Mouse (Mus musculus): ENCODE data around the gene Ptms.

Ptms gene

DNA sequence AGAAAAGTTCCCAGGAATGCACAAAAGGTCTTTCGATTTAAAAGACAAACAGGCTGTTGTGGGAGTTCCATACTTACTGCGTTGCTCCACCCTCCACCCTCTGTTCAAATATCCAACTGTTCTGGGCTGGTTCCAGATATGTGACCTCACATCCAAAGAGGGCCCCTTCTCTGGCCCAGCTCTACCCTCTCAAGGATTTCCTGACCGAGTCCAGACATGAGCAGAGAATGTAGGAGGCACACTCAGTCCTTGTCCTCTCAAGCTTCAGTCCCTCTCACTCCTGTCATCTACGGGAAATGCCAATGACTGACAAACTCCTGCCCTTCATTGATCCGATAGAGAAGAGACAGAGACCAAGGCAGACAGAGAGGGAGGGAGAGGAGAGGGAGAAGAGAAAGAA lies 6.0 kb upstream of the Ptms start:
- peak; percentile 63 for DNase-seq

DNA sequence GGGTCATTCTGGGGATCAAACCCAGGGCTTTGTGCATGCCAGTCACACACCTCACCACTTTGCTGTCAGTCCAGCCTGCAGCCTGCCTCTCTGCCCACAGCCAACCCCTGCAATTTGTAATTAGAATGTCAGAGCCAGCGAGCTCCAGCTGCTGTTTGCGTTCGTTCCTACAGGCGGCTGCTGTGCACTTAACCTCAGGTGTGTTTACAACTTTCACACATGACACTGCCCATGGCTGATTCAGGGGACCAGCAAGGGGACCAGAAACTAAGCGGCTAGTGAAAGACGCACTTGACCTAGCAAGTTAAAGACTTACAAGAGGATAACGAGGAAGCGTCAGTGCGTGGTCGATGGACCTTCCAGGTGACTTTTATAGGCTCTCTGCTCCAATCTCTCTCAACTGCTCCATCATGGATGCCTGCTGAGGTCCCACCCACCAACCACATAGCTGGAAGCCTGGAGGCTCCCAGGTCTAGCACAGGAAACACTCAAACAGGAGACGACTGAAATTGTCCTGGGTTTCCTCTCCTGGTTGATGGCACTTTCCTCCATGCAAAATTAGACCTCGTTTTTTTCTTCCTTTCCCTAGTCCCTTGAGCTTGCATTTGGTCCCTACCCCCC lies 5.4 kb upstream of the Ptms start:
- peak; percentile 58 for DNase-seq

DNA sequence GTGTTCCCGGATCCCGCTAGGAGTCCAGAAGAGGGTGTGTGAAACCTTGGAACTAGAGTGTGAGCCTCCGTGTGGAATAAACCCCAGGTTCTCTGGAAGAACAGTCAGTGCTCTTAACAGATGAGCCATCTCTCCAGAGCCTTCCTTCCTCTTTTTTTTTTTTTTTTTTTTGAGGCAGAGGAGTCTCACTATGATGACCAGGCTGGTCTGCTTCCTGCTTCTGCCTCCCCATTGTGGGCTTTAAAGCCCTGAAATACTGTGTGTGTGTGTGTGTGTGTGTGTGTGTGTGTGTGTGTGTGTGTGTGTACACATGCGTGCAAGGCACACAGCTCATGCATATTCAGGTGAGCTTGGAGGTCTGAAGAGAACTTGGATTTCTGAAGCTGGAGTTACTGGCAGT lies 1.6 kb upstream of the Ptms start:
- no peak for DNase-seq

DNA sequence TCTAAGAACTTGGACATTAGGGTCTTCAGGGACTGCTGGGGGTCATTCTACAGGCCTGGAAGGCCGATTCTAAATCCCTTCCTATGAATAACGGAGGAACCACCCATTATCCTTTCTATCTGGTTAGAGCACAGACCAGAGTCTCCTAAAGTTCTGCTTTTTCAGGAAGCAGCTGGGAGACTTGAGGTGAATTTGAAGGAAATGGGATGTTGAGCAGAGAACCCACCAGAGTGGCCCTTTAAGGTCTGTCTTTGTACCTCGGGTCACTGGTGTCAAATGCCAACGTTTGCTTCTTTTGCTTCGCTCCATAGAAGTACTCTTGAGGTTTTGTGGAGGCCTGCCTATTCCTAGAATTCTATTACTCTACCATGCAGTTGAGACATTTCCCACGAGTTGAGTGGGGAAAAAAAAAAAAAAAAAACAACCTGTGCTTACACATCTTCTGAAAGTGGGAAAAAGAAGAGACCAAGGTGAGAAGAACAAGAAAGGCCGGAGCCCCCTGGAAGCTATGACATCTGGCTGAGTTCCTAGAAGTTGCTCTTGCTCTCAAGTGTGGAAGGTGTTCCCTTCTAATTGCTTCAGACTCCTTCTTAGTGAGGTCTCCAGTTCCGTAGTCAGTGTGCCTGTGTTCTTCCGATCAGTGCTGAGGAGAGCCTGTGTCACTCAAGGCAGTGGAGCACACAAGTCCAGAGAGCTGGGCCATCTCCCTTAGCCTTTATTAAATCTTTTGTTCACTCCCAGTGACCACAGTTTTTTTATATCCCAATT lies 599 bp upstream of the Ptms start:
- no peak for DNase-seq

DNA sequence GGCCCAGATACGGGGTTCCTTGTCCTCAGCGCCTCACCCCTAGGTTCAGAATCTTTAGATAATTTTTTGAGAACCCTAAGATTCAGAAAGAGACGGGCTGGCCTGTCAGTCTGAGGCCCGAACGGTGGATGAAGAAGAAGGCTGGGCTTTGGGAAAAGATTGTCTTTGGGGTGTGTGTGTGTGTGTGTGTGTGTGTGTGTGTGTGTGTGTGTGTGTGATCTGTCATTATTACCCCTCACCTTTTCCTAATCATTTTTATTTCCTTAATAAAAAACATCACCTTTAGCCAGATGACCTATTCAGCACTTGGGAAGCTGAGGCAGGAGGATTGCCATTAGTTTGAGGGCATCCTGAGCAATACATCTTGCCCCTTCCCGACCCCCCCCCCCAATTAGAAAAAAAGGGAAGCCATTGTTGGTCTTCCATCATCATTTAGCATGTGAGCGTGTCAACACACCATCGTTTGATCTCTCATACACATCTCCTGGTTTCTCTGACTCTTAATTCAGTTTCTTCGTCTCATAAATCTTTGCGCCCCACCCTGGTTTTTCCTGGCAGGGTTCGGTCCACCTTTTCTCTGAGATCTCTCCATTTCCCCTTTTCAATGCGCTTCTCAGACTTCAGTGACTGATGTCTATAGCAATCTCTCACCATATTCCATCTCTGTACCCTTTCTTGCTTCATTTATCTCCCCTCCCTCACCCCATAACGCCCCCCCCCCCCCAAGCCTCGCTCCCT lies 844 bp downstream of the Ptms start:
- DNase-seq: no peak

DNA sequence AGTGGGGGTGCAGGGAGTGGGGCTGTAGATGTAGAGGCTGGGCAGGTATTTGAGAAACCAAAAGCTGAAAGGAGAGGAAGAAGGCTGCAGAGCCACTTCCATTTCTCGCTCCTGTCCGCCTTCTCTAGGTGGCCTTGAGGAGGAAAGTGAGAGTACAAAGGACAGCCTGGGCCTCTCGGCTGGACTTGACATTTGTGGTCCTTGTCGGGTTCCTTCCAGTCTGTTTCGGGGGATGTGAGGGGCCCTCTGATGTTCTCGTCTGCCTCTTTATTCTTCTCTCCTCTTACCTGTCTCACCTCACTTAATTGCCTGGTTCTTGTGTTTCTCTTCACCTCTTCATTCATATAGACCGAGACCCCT lies 1.6 kb downstream of the Ptms start:
- no peak for DNase-seq

DNA sequence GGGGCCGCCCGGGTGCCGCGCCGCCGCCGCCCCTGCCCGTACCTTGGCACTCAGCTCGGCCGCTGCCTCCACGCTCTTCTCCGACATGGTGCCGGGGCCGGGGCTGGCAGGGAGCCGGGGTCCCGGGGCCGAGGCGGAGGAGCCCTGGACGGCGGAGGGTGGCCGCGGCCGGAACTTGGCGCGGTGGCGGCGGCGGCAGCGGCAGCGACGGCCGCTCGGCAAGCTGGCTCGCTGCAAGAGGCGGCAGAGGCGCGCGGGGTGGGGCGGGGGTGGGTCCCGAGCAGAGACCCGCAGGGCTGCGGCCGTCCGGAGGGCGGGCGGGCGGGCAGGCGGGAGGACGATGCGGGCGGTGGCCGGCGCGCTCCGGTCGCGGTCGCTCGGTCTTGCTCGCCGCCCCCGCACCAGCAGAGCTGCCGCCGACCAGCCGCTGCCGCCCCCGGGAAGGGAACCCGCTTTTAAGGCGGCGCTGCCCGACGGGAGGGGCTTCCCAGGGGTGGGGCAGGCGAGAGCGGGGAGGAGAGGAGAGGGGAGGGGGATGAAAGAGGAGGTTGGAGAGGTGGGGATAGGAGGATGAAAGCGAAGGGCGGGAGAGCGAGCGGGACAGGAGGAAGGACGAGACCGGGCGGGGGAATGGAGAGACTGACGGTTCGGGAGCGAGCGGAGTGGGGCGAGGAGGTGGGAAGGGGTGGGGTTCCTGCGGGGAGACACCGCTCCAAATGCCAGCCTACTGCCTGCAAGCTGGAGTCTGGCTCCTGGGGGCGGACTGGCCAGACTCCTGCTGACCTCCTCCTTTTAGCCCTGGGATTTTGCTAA lies 2.2 kb downstream of the Ptms start:
- DNase-seq: peak; percentile 95

DNA sequence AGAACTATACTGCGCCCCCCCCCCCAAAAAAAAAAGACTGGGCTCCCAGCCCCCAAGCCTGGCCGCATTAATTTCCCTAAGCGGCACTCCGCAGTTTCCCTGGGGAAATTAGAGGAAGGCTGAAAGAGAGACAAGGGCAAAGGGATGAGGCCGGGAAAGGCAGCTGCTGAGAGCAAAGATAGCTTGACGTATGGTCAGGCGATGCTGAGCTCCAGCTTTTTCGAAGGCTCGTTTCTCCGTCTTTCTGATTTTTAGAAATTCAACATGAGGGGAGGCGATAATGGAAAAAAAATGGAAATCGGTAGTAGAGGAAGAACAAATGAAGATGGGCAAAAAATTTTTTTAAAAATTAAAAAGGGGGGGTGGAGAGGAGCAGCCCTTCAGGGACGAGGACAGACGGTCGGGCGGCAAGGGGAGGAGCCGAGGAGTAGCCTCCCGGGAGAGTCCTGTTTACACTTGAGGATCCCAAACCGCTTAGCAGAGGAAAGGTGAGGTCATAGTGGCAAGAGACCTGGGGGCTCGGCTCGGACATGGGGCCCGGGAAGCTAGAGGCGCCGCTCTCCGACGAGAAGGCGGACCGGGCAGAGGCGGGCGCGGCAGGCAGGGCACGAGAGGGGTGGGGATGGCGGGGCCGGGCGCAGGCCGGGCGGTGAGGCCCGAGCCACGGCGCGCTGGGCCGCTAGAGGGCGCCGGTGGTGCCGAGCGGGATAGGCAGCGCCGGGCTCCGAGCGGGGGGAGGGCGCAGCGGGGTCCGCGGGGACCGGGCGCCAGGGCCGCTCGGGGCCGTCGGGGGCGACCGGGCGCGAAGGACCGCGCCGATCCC lies 3.0 kb downstream of the Ptms start:
- DNase-seq: peak; percentile 95

DNA sequence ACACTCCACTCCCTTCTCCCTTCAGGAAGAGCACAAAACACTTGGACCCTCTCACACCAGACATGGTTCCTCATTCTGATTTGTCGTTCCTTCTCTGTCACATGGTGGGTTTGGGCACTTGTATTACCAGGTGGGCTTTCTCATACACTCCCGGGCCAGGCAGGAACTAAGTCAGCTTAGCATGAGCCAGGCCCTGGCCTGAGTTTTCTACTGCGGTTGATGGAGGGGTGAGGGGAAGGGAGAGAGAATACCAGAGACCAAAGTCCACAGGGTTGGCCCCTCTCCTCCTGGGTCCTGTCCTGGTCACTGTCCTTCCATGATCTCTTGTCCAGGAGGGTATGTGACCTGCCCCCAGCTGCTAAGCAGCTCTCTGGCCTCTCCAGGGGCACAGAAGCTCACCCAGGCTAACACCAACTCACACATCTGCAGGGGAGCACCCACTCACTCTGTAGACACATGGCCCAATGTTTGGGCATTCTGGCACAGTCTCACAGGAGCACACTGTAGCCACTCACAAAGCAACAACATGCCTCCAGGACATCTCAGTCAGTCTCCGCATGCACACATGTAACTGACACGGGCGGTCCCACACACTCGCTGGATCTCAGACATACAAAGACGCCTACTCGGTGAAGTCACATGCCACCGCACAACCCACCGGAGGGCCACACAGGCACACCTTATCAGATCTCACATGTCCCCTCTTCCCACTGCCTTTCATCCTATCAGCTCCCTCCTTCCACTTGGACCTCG lies 3.8 kb downstream of the Ptms start:
- DNase-seq: peak; percentile 70

DNA sequence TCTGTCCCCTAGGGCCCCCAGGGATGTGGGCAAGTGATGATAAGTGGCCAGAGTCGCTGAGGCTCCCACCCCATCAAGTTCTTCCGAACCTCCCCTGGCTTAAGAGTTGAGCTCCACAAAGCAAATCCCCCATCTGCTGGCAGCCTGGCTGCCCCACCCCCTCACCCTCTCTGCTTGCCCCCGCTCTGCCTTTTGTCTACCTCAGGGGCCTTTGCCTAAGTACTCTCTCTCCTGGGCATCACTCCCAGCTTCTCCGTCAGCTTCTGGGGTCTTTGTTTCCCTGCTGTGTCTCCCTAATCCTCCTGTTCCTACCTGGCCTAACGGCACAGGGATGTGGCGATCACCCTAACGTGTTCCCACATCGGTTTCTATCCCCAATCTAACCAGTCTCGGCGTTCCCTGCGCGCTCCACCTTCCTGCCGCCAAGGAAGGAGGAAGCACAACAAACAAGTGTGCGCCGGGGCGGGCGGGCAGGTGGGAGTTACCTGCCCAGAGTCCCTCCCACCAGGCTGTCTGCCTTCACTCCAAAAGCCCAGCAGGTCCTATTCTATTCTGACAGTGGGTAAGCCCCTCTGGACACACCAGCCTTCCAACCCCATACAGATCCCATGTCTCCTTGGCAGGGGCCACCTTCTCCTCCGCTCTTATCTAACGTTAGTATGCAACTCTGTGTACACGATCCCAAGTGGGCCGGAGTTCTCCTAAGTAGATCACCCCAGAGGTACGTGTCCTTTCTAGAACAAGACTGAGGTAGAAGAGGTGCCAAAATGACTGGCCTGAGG lies 4.6 kb downstream of the Ptms start:
- peak; percentile 67 for DNase-seq

DNA sequence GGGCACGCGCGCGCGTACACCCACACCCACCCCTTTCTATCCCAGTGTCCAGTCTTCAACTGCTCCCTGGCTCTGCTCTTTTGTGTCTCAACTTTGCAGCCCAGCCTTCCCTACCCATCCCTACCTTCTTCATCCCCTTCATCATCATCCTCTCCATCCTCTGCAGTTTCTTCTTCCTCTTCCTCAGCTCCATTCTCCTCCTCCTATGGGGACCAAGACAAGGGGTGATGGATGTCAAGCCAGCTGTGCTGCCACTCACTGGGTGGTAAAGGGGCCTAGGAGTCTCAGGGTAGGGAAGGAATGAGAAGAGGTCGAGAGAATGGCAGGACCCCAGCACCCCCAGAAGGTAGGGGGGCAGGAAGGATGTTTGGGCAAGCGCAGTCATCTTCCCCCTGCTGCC lies 5.4 kb downstream of the Ptms start:
- DNase-seq: no peak

DNA sequence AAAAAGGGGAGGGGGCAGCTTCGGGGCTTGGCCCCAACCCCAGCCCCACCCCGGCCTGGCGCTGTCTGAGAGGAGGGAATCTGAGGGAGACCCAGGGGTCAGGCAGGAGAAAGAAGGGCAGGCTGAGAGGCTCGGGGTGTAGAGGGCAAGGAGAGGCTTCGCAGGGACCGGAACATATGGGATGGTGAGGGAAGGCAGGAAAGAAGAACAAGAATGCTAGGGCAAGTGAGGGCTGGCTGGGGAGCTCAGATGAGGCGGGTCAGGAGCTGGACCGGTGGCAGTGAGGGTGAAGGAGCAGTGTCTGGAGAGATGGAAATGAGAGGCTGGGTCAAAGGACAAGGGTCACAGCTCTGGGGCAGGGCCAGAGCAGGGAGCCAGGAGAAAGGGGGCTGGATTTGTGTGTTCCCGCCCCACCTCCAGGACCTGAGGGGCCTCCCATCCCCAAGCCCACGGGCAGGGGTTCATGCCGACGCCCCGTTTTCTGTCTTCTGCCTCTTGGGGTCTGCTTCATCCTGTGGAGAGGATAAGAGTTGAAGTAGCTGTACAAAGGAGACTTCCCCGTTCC lies 6.1 kb downstream of the Ptms start:
- DNase-seq: peak; percentile 41

DNA sequence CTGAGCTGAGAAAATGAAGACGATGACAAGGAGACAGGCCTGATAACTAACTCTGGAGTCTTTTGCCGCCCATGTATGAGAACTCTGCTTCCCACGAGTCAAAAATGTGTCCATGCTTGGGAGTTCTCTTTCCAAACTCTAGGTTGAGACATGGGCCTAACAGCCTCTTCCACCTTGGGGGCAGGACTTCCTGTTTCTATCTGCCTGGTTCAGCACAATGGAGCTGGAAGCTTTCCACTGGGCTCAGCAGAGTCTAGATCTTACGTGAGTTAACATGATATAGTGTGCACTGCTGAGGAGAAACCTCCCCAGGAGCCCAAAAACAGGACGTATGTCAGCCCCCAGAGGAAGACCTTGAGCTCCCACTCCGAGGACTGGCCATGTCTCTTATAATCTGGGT lies 6.7 kb downstream of the Ptms start:
- DNase-seq: no peak

DNA sequence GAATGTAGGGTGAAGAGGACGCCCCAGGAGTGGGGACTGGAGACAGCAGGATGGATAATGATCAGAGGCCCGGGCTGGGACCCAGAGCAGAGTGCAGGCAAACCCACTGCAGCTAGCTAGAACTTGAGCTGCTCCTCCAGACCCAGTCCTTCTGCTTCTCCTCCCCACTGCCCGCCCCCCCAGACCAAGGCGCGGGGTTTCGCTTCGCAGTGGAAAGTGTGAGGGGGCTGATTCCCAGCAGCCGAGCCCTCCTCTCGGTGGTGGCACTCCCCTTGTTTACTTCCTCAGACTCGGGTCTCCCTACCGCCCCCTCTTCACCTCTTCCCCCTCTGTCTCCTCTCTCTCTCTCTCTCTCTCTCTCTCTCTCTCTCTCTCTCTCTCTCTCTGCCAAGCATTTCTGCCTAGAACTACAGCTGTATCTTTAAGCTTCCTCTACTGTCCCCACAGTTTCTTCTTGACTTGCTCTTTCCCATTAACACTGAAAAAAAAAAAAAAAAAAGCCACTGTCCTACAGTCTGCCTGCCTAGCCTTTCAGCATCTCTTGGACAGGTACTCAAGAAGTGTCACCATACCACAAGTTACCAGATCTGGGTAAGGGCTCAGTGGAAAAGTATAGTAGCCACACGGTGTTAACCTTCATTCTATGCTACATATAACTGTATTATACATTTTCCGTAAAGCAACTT lies 8.2 kb downstream of the Ptms start, which contains the start of gene Lag3:
Gene Lag3, minus strand, starts transcription at position 173 of the 686 bp plus-strand sequence.
- DNase-seq: no peak

DNA sequence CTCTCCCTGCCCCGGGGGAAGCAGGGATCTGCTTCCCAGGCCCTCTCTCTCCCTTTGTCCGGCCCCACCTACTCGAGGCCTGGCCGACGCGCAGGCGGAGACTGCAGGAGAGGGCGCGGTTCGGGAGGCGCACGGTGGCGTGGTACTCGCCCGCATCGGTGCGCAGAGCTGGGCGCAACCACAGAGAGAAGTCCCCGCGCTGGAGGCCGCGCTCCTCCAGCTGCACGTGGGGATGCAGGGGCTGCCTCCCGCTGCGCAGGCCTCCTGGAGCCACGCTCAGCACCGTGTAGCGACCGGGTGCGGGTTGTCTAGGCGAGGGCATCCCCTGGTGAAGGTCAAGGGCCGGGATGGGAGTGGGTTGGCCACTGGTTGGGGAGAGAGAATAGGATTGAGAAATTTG lies 9.9 kb downstream of the Ptms start:
- no peak for DNase-seq

DNA sequence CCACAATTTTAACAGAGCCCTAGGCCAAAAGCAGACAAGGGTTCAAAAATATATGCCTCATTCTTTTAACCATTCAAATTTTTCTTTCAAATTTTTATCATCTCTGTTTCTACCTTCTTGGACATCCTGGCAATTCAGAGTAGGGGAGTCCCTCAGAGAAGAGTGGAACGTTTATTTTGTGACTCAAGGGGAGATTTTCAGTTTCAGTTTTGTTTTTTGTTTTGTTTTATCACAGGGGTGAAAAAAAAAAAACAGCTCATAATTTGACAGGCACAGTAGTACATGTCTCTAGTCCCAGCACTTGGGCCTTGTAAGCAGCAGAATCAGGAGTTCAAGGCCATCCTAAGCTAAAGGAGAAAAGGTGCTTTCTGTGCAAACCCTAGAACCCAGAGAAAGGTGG lies 12.1 kb downstream of the Ptms start:
- DNase-seq: no peak

DNA sequence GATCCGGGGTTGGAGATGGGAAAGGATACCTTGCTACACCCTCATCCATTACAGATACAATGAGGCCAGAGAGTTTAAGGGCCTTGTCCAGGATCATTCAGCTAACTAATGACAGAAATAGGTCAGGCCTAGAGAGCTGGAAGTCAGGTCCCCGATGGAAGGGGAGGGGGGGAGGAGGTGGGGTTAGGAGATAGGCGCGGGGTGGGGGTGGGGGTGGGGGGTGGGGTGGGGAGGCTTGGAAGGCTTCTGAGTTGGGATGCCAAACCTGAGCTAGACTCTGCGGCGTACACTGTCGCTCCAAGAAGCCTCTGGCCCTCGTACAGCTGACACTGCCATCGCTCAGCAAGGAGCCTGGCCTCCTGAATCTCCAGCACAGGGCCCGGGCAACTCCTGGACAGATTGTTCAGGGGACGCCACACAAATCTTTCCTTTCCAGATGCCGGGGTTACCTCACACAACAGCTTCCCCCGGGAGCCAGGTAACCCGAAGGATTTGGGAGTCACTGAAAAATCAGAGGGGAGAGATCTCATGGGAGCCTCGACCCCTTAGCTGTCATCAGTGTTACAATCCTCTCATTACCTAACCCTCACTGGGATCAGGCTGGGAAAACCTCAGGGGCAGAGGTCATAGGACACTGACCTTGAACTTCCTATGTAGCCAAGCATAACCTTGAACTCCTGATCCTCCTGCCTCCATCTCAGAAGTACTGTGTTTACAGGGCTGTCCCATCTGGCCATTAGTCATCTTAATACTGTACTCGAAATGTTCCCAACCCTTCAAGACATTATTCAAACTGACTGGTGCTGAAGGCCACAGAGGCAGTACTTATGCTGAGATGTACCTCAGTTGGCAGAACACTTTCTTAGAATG lies 14.7 kb downstream of the Ptms start:
- no peak for DNase-seq

DNA sequence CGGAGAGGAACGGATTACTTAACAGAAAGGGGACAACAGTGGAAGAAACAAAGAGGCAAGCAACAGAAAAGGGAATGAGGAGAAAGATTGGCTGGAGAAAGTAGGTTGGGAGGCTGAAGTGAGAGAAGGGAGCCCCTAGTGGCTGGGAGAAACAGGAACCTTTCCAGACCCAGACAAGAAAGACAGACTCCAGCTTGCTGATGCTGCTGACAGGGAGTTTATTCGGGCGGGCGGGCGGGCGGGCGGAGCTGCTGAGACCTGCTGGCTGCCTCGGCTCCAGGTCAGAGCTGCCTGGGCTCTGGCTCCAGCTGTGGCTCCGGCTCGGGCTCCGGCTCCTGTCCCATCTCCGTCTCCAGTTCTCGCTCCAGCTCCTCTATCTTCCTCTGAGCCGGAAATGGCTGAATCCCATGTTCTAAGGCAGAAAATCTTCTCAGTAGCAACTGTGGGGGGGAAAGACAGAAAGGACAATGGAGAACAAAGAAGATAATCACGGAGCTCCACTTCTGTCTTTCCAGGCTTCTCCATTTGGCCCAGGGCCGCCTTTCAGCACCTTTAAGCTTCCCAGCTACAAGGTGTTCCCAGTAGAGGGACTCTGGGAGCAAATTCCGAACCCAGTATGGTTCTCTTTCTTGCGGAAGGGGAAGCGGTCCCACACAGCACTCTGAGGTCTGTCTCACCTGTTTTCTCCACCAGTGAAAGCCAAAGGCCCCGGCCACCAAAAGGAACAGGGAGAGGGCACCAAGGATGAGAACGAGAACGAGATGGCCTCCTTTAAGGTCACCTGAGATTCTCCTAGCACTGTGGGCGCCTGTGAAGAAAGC lies 15.5 kb downstream of the Ptms start:
- peak; percentile 89 for DNase-seq

All from kidney, postnatal 14 days (tissue).